Comparison of ENCODE assay signal across 9 mouse cellular contexts in genomic region chr3:56067849-56068248, GRCm38 (mm10).
DNase-seq lines count a peak whose midpoint lies in the region.
"Had no signal": no experiment of that assay in that cellular context is flagged by ENCODE, and none has a peak within 500 bp of the region (broad histone marks: within the 10 kb centered on the region; RNA-seq: fewer than 3 reads in every experiment).

No protein-coding gene starts in this region.

- peak; percentile 53 for DNase-seq in adrenal gland, postnatal 10 days
- DNase-seq in adrenal gland, adult 18-20 months (ENCODE audit: low spot score in 2 of 2) = no peak
- DNase-seq in kidney, postnatal 14 days = peak; percentile 7
- DNase-seq in kidney, adult 9 months = no peak
- peak; percentile 78 to 84 for DNase-seq in cerebellum, postnatal 14 days
- DNase-seq in ovary, postnatal 10 days (ENCODE audit: low spot score) = peak; percentile 3
- DNase-seq in retina, postnatal 1 day = no peak
- no peak for DNase-seq in thymus, postnatal 14 days
- DNase-seq: liver, embryonic 13.5 days had no signal

Comparison
In these comparisons a context has a peak if more than half of its experiments do, and no peak if none do; other contexts are left out.
1. DNase-seq: peak in adrenal gland, postnatal 10 days (single experiment), kidney, postnatal 14 days (single experiment), cerebellum, postnatal 14 days (2 of 2) and ovary, postnatal 10 days (single experiment); none in adrenal gland, adult 18-20 months (0 of 2), kidney, adult 9 months (single experiment), retina, postnatal 1 day (single experiment) and thymus, postnatal 14 days (single experiment).